Mouse (Mus musculus) small intestine, adult 2 months (tissue): Measurements from ENCODE around the gene Bckdk.

Experiments used
- CTCF ChIP-seq: fragments of 200-500 bp; IDR thresholded peaks from 2 replicates; pipeline ENCODE4 v1.5.1; 2012; ENCODE audit warnings: low read depth, mild to moderate bottlenecking, control low read depth, inconsistent platforms, low read length, moderate library complexity, mixed read lengths; ENCODE audit not compliant: insufficient replicate concordance, insufficient read length; ENCODE audit errors: extremely low read depth
- POLR2A ChIP-seq: fragments of 200-500 bp; IDR thresholded peaks from 2 replicates; pipeline ENCODE4 v1.6.1; 2012; ENCODE audit warnings: low read depth, mild to moderate bottlenecking, control low read depth, inconsistent platforms, low read length, moderate library complexity

- TF ChIP-seq POLR2A (no peak), CTCF (no peak)
Measured at GRCm38 (mm10) chr7:127867641-127868040, 36.2 kb upstream of the Bckdk start.
